Mouse (Mus musculus) erythroid progenitor cell, adult 5-6 weeks (primary cell): ENCODE data around the gene Gabbr2. TPM values are rescaled to one million over a fixed set of nuclear protein-coding genes. Genes with fewer than 3 reads are reported as not detected.

Source experiments
- ATAC-seq: replicated peaks from 2 replicates; pipeline ENCODE4 v1.8.0; 2016; ENCODE audit warnings: moderate number of reproducible peaks, mild to moderate bottlenecking, moderate TSS enrichment, inconsistent platforms; ENCODE audit not compliant: poor library complexity, low FRiP score, severe bottlenecking
- total RNA-seq, 2 experiments: library from RNA; stranded (forward) in 1 of 2; stranded (reverse) in 1 of 2; fragments of 150-400 nt in 1 of 2; fragments of 186-747, 209-891 nt in 1 of 2; gene quantifications; 2 replicates each; pipeline versions ENCODE4 v1.2.3 to v1.2.4; 2015 to 2017; ENCODE audit warnings: low replicate concordance in 2 of 2

Gene Gabbr2
- total RNA-seq, 2 experiments from 2014 or later = 0.38 TPM; not detected in 1

GRCm38 (mm10) chr4:46790609-46791267 lies 200.9 kb downstream of the Gabbr2 start:
- no peak for ATAC-seq

- no peak for ATAC-seq
Measured at GRCm38 (mm10) chr4:46784430-46785049, 207.1 kb downstream of the Gabbr2 start.

- ATAC-seq = peak; percentile 58
Measured at GRCm38 (mm10) chr4:46781109-46781508, 210.6 kb downstream of the Gabbr2 start.

GRCm38 (mm10) chr4:46775959-46776358 lies 215.7 kb downstream of the Gabbr2 start:
- ATAC-seq = no peak

GRCm38 (mm10) chr4:46774652-46775051 lies 217.0 kb downstream of the Gabbr2 start:
- no peak for ATAC-seq

- no peak for ATAC-seq
Measured at GRCm38 (mm10) chr4:46773243-46773642, 218.4 kb downstream of the Gabbr2 start.

- no peak for ATAC-seq
Measured at GRCm38 (mm10) chr4:46772591-46772990, 219.1 kb downstream of the Gabbr2 start.

GRCm38 (mm10) chr4:46771116-46771515 lies 220.6 kb downstream of the Gabbr2 start:
- ATAC-seq = no peak

- ATAC-seq = no peak
Measured at GRCm38 (mm10) chr4:46770635-46771034, 221.0 kb downstream of the Gabbr2 start.

GRCm38 (mm10) chr4:46770090-46770489 lies 221.6 kb downstream of the Gabbr2 start:
- no peak for ATAC-seq

- no peak for ATAC-seq
Measured at GRCm38 (mm10) chr4:46766326-46766725, 225.3 kb downstream of the Gabbr2 start.

- ATAC-seq = no peak
Measured at GRCm38 (mm10) chr4:46759838-46760237, 231.8 kb downstream of the Gabbr2 start.

- no peak for ATAC-seq
Measured at GRCm38 (mm10) chr4:46758340-46759041, 233.2 kb downstream of the Gabbr2 start.

- ATAC-seq = no peak
Measured at GRCm38 (mm10) chr4:46754407-46755194, 237.1 kb downstream of the Gabbr2 start.

- ATAC-seq = no peak
Measured at GRCm38 (mm10) chr4:46752306-46752705, 239.4 kb downstream of the Gabbr2 start.

GRCm38 (mm10) chr4:46749015-46749414 lies 242.7 kb downstream of the Gabbr2 start:
- ATAC-seq = no peak

- ATAC-seq = no peak
Measured at GRCm38 (mm10) chr4:46747007-46747746, 244.5 kb downstream of the Gabbr2 start.

- no peak for ATAC-seq
Measured at GRCm38 (mm10) chr4:46745536-46745935, 246.1 kb downstream of the Gabbr2 start.

GRCm38 (mm10) chr4:46744583-46745155 lies 247.0 kb downstream of the Gabbr2 start:
- ATAC-seq = no peak
